Mouse (Mus musculus) cerebellum, adult 2 months (tissue): ENCODE results near the gene A930033H14Rik. TPM values are rescaled to one million over a fixed set of nuclear protein-coding genes. Genes with fewer than 3 reads are reported as not detected.

ENCODE experiments used
- DNase-seq, 2 experiments: peaks; one replicate each; pipeline ENCODE4 v3.0.0; 2021
- H3K27ac ChIP-seq: fragments of 200-500 bp; 2 replicates; pipeline ENCODE4 v1.5.1; 2012; ENCODE audit warnings: low read length, control low read depth, inconsistent platforms; ENCODE audit not compliant: insufficient read depth
- H3K27me3 ChIP-seq: fragments of 200-500 bp; 2 replicates; pipeline ENCODE4 v1.6.1; 2012; ENCODE audit warnings: inconsistent platforms, mild to moderate bottlenecking, low read length, moderate library complexity; ENCODE audit not compliant: control insufficient read depth, insufficient read depth
- H3K4me1 ChIP-seq: fragments of 200-500 bp; 2 replicates; pipeline ENCODE4 v1.6.1; 2011; ENCODE audit warnings: low read length; ENCODE audit not compliant: control insufficient read depth, insufficient read depth
- H3K4me3 ChIP-seq: fragments of 200-500 bp; replicated peaks from 2 replicates; pipeline ENCODE3; 2011; ENCODE audit warnings: mild to moderate bottlenecking, low read depth, low read length, control low read depth; ENCODE audit not compliant: insufficient read depth
- CTCF ChIP-seq: fragments of 200-500 bp; IDR thresholded peaks from 2 replicates; pipeline ENCODE4 v1.5.1; 2011; ENCODE audit warnings: low read depth, mild to moderate bottlenecking, control low read depth, low read length, moderate library complexity, borderline replicate concordance; ENCODE audit not compliant: insufficient read depth
- POLR2A ChIP-seq: fragments of 200-500 bp; IDR thresholded peaks from 2 replicates; pipeline ENCODE4 v1.6.1; 2011; ENCODE audit warnings: low read length, control low read depth, borderline replicate concordance; ENCODE audit not compliant: insufficient read depth
- WGBS: fragments of 180-500 bp; shearing (Covaris S2); methylation state at CpG from one replicate; pipeline ENCODE4 v1.1.7; 2018; 5-methylcytosine and 5-hydroxymethylcytosine counted together
- polyA plus RNA-seq: library from polyadenylated mRNA; depleted of rRNA; stranded (reverse); fragments of >200 nt; gene quantifications from 2 replicates; pipeline ENCODE4 v1.2.3, GENCODE M21; 2012

A930033H14Rik gene
- polyA plus RNA-seq, 1 experiment = 1.0 TPM

- Histone ChIP-seq H3K4me3 (no peak overlapping the region), H3K4me1 (peaks cover 4% of the 10 kb centered on the region; the same call in 1 of the 2 replicates), H3K27me3 (no peaks in the 10 kb centered on the region), H3K27ac (no peak overlapping the region)
- TF ChIP-seq POLR2A (no peak), CTCF (no peak)
- no peak for DNase-seq
- WGBS = 87% methylated on average over 15 of the region's 15 CpGs
These were observed 4.8 kb downstream of the A930033H14Rik start for GRCm38 (mm10) chr10:69207981-69208630.

- TF ChIP-seq POLR2A (no peak), CTCF (no peak)
- H3K27me3 ChIP-seq = no peaks in the 10 kb centered on the region
- no peak overlapping the region for H3K27ac ChIP-seq
- peaks cover 4% of the 10 kb centered on the region; the same call in 1 of the 2 replicates for H3K4me1 ChIP-seq
- WGBS = 86% methylated on average over 7 of the region's 7 CpGs
- no peak for DNase-seq
- no peak overlapping the region for H3K4me3 ChIP-seq
These were observed 5.4 kb downstream of the A930033H14Rik start for GRCm38 (mm10) chr10:69207481-69207880.

- no peak overlapping the region for H3K27ac ChIP-seq
- DNase-seq = no peak
- no peaks in the 10 kb centered on the region for H3K27me3 ChIP-seq
- no peaks in the 10 kb centered on the region for H3K4me1 ChIP-seq
- H3K4me3 ChIP-seq = no peak overlapping the region
- TF ChIP-seq CTCF (no peak), POLR2A (no peak)
- WGBS = 76% methylated on average over 6 of the region's 6 CpGs
These were observed 6.8 kb downstream of the A930033H14Rik start for GRCm38 (mm10) chr10:69206081-69206480.

GRCm38 (mm10) chr10:69204677-69205400 lies 8.1 kb downstream of the A930033H14Rik start:
- WGBS = 26% methylated on average over 8 of the region's 8 CpGs
- Histone ChIP-seq H3K27me3 (no peaks in the 10 kb centered on the region), H3K4me3 (no peak overlapping the region), H3K27ac (no peak overlapping the region), H3K4me1 (no peaks in the 10 kb centered on the region)
- TF ChIP-seq CTCF (no peak), POLR2A (no peak)
- DNase-seq = no peak

GRCm38 (mm10) chr10:69193721-69194120 lies 19.2 kb downstream of the A930033H14Rik start:
- 87% methylated on average over 10 of the region's 10 CpGs for WGBS
- no peak overlapping the region for H3K27ac ChIP-seq

GRCm38 (mm10) chr10:69192266-69192665 lies 20.6 kb downstream of the A930033H14Rik start:
- WGBS = 22% methylated on average over 5 of the region's 5 CpGs
- Histone ChIP-seq H3K27me3 (no peaks in the 10 kb centered on the region), H3K27ac (no peak overlapping the region), H3K4me3 (no peak overlapping the region), H3K4me1 (no peaks in the 10 kb centered on the region; the same call in 1 of the 2 replicates)
- no peak for DNase-seq
- TF ChIP-seq CTCF = no peak
- no peak for TF ChIP-seq POLR2A

More at GRCm38 (mm10) chr10:69193721-69194120, 19.2 kb downstream of the A930033H14Rik start:
- no peaks in the 10 kb centered on the region; the same call in 1 of the 2 replicates for H3K4me1 ChIP-seq
- DNase-seq = no peak
- no peaks in the 10 kb centered on the region for H3K27me3 ChIP-seq
- H3K4me3 ChIP-seq = no peak overlapping the region
- TF ChIP-seq CTCF = no peak
- no peak for TF ChIP-seq POLR2A

- Histone ChIP-seq H3K27me3 (no peaks in the 10 kb centered on the region), H3K27ac (no peak overlapping the region), H3K4me1 (no peaks in the 10 kb centered on the region; the same call in 1 of the 2 replicates), H3K4me3 (no peak overlapping the region)
- TF ChIP-seq CTCF (no peak), POLR2A (no peak)
- WGBS = 83% methylated on average over 10 of the region's 10 CpGs
- DNase-seq = no peak
These were observed 22.3 kb downstream of the A930033H14Rik start for GRCm38 (mm10) chr10:69190434-69191160.
